Mouse (Mus musculus): ENCODE measurements at regions not wholly inside any gene's neighbourhood (a gene's known extent, or its start where the extent isn't known, plus 50 kb on each side); places are given as distances from the start of the nearest gene placed in this dataset.

DNA sequence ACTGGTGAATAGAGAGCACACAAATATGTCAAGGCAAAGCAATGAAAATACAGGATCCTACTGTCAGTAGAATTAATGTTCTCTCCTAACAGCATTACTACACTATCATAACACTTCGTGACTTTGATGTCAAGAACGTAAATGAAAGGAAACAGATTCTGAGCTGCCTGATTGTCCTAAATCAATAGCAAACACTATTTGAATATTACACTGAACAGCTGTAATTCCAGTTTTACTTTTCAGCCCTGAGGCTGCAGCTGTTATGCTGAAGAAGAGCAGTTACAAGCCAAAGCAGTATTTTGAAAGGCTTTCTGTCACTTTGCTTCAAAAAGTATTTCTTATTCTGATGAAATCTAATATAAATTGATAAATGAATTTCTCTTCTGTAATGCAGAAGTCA, 828.7 kb upstream of the Adgrl2 start:
- DNase-seq (ENCODE audit: low read depth in 2 of 2, low spot score in 2 of 2), result no peak

- DNase-seq (ENCODE audit: low read depth in 2 of 2, low spot score in 2 of 2), result no peak
Observed at GRCm38 (mm10) chr3:149811036-149811435, 820.7 kb upstream of the Adgrl2 start.

DNA sequence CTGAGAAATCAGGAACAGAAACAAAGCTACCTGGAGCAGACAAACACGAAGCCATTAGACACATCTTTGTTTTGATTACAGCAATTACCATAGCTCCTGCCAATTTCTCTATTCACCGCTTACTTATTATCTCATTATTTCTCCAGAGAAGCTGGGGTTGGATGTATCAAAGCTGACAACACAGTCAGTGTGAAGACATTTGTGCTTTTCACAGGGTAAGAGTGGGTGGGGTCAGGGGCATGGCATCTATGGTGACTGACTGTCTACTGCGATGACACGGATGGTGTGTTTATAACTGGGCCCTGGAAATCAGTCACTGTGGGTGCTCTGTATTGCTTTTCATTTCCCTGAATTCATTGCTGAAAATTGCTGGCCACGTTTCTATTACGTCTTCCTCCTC, 815.0 kb upstream of the Adgrl2 start:
- DNase-seq (ENCODE audit: low read depth in 2 of 2, low spot score in 2 of 2), result no peak

- DNase-seq (ENCODE audit: low read depth in 2 of 2, low spot score in 2 of 2), result no peak
Observed at GRCm38 (mm10) chr3:149796123-149796522, 805.8 kb upstream of the Adgrl2 start.

- no peak for DNase-seq (ENCODE audit: low read depth in 2 of 2, low spot score in 2 of 2)
Observed at GRCm38 (mm10) chr3:149791593-149791992, 801.2 kb upstream of the Adgrl2 start.

DNA sequence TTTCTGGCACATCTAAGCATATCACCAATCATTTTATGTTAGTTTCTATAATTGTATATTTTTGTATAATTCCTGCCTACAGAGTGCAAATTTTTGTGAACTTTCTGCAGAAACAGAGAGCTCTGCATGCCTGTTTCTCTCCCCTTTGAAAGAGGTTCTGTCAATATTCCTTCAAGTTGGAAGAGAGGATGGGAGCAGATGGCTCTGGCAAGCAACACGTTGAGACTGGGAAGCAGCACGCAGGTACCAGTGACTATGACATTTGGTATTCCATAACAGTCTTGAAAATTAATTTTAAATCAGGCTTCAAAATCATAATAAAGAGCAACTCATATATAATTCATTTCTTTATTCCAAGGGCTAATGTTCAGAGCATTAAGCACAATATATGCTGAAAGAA, 795.7 kb upstream of the Adgrl2 start:
- DNase-seq (ENCODE audit: low read depth in 2 of 2, low spot score in 2 of 2), result no peak

DNA sequence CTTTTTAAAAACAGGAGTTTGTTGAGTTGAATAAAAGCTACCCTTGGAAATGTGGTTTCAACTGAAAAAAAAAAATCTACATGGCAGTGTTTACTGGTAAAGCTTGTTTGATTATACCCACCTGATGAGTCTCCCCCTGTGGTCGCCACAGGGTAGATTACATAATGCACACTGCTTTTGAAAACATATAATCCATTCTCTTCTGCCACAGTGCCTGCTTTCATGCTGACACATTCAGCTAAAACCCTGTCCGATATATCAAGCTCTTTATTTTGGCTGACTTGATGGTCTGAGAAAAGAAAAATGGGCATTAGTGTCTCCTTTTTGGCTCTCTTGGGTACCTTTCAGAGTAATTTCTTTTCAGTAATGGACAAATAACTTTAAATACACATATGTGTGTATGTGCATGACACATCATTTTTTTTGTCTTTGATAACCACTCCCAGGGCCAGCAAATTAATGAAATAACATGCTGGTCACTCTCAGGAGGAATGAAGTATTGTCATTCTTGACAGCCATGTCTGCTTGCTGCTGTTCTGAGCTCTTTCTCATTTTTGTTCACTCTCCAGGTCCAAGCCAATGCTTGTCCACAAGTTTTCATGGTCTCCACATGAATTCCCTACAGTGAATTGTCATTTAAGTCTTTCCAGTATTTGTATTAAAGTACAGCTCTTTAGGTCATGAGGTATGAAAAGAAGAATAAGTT, 793.7 kb upstream of the Adgrl2 start:
- DNase-seq (ENCODE audit: low read depth in 2 of 2, low spot score in 2 of 2), result no peak

DNA sequence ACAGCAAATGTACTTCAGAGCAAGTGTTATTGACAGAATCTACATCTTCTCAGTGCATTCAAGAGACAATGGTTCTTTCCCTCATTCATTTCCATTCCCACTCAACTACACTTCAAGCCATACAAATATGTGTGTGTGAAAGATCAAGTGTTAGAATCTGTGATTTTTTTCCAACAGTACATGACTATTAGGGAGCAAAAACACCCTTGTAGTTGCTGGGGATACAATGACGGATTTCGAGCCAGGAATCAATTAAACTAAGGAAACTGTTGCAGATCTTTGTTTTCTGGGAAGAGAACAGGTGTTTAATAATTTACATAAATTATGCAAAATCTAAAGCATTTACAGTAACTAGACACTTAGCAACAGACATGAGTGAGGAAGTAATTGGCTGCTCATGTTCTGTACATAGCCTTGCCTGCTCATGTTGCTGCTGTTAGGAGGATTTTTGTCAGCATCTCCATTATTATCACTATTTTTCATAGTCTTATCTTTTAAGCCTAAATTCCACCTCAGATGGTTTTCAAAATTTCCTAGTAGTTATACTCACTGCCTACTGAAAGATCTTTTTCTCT, 777.6 kb upstream of the Adgrl2 start:
- DNase-seq (ENCODE audit: low read depth in 2 of 2, low spot score in 2 of 2), result no peak

DNA sequence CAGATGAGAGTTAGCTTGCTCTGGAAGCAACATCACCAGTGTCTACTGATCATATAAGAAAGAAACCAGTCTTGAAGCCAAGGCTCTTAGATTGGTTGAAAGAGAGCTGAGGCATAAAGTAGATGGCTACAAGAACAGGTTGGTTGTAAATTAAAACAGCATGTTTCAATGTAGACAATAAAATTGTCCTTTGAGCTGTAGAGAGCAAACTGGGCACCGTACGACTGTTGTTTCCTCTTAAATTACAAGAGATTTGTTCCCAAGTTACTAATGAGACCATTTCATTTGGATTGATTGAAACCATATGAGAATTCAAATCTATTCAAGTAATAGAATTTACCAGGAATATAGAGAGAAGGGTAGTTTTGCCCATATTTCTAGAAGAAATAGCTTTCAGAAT, 770.9 kb upstream of the Adgrl2 start:
- no peak for DNase-seq (ENCODE audit: low read depth in 2 of 2, low spot score in 2 of 2)

- no peak for DNase-seq (ENCODE audit: low read depth in 2 of 2, low spot score in 2 of 2)
Observed at GRCm38 (mm10) chr3:149757910-149758592, 767.7 kb upstream of the Adgrl2 start.

DNA sequence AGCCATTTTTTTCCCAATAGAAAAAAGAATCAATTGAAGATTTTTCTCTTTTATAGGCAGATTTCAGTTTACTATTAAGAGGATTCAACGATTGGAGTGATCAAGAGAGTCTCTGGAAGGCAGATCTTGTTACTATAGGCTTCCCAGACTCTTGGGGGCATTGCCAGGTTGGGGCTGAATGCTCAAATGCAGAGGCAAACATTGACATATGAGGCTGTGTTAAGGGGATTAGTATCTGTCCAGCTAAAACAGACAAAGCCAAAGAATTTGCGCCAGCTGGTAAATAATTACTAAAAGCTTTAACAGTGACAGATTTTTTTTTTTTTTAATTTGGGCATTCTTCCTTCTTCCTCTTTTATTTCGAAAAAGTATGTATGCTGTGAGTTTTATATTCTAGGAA, 745.7 kb upstream of the Adgrl2 start:
- no peak for DNase-seq (ENCODE audit: low read depth in 2 of 2, low spot score in 2 of 2)

GRCm38 (mm10) chr3:149726212-149726611, 735.9 kb upstream of the Adgrl2 start:
- no peak for DNase-seq (ENCODE audit: low read depth in 2 of 2, low spot score in 2 of 2)

- no peak for DNase-seq (ENCODE audit: low read depth in 2 of 2, low spot score in 2 of 2)
Observed at GRCm38 (mm10) chr3:149724879-149725278, 734.5 kb upstream of the Adgrl2 start.

DNA sequence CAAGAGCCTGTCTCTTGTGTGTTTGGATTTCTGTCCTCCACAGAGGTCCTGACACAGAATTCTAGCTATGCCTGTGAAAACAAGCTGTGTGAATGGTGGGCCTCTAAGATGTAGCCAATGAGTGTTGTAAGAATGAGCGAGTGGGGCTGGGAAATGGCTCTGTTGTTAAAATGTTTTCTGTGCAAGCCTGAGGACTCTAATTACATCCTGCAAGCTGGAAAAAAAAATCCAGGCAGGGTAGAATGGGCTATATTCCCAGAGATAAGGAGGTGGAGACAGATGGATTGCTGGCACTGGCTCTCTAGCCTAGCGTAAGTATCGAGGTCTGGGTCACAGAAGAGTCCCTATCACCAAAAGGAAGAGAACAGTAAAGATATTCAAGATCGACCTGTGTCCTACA, 731.5 kb upstream of the Adgrl2 start:
- DNase-seq (ENCODE audit: low read depth in 2 of 2, low spot score in 2 of 2), result no peak

- DNase-seq (ENCODE audit: low read depth in 2 of 2, low spot score in 2 of 2), result no peak
Observed at GRCm38 (mm10) chr3:149720306-149720705, 730.0 kb upstream of the Adgrl2 start.

- no peak for DNase-seq (ENCODE audit: low read depth in 2 of 2, low spot score in 2 of 2)
Observed at GRCm38 (mm10) chr3:149705724-149706123, 715.4 kb upstream of the Adgrl2 start.

GRCm38 (mm10) chr3:149705322-149705721, 715.0 kb upstream of the Adgrl2 start:
- DNase-seq (ENCODE audit: low read depth in 2 of 2, low spot score in 2 of 2), result no peak

DNA sequence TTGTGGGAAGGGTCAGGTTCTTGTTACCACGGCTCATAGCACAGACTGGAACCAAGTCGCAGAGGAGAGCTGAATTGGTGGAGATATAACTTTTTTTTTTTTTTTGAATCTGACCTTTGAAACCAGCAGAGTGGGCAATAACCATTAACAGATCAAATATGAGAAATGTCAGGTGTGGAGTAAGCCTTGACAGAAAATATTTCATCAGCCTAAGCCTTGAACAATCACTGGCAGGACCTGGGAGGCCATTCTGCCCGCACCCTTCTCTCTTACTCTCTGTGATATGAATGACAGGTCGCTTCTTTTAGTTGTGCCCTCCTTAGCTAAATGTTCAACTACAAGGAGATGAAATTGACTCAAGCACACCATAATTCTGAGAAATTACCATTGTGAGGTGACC, 714.1 kb upstream of the Adgrl2 start:
- DNase-seq (ENCODE audit: low read depth in 2 of 2, low spot score in 2 of 2), result no peak

- DNase-seq (ENCODE audit: low read depth in 2 of 2, low spot score in 2 of 2), result no peak
Observed at GRCm38 (mm10) chr3:149683561-149683960, 693.2 kb upstream of the Adgrl2 start.

GRCm38 (mm10) chr3:149682246-149682645, 691.9 kb upstream of the Adgrl2 start:
- DNase-seq (ENCODE audit: low read depth in 2 of 2, low spot score in 2 of 2), result no peak

GRCm38 (mm10) chr3:149673926-149674325, 683.6 kb upstream of the Adgrl2 start:
- DNase-seq (ENCODE audit: low read depth in 2 of 2, low spot score in 2 of 2), result no peak

DNA sequence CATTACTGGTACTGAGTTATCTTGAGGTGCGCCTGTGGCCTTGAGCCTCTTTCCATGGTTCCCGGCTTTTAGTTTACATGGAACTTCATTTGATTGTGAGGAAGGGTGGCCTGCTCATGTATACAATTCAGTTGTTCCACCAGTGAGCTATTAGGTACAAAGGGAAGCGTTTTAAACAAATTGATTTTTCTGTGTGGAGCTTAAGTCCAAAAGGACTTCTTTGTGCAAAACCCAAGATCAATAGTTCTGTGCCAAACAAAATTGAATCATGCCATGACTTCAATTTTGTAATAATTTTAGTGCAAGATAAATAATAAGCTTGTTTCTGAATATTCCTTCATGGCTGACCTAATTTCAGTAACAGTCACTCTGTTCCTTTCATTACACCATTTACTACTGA, 674.3 kb upstream of the Adgrl2 start:
- DNase-seq (ENCODE audit: low read depth in 2 of 2, low spot score in 2 of 2), result no peak

- no peak for DNase-seq (ENCODE audit: low read depth in 2 of 2, low spot score in 2 of 2)
Observed at GRCm38 (mm10) chr3:149638324-149638723, 648.0 kb upstream of the Adgrl2 start.

Measured in CD8-positive naive resting alpha-beta T cell, adult 2 months (primary cell).